Mouse (Mus musculus): ENCODE measurements around the gene Ung. TPM values are rescaled to one million over a fixed set of nuclear protein-coding genes. Genes with fewer than 3 reads are reported as not detected.
A peak's percentile ranks its signal among the peaks of the same experiment; 100 is the strongest.

Ung gene
- polyA plus RNA-seq (2015; fragmentation: Nextera tagmentation; extraction: Ambion mirVana): 14.8 and 17.4 TPM in 2 replicates

DNA sequence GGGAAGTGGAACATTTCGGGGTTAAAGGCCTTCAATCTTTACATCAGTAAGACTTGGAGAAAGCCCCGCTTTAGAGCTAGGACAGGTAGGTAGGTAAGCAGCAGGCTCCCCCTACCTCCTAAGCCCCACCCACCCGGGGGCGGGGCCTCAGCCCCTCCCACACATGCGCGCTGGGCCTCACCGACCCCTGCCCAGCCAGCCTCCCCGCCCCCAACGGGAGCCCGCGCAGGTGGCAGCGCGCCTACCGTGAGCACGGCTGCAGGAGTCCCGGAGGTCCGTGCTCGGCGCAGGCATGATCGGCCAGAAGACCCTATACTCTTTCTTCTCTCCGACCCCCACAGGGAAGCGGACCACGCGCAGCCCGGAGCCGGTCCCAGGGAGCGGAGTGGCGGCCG lies at the start of gene Ung:
Gene Ung (plus strand): TSS at position 176 of the 395 bp plus-strand sequence.
- ATAC-seq: peak; percentile 41
- Histone ChIP-seq H3K27ac (0 out of 2 replicates have a peak within 1 kb of the TSS, but pooled peaks have one; percentile 19), H3K9me3 (no peaks in the 10 kb centered on the region), H3K4me3 (replicated peaks) (peak within 1 kb of the TSS; percentile 88), H3K27me3 (no peaks in the 10 kb centered on the region), H3K36me3 (peaks cover 6% of the 10 kb centered on the region; the same call in 1 of the 2 replicates), H3K4me2 (replicated peaks) (peak within 1 kb of the TSS; percentile 98), H3K9ac (replicated peaks) (peak within 1 kb of the TSS; percentile 70), H3K4me1 (replicated peaks) (peaks cover 26% of the 10 kb centered on the region)
- 1% methylated on average over 29 of the region's 29 CpGs for WGBS

DNA sequence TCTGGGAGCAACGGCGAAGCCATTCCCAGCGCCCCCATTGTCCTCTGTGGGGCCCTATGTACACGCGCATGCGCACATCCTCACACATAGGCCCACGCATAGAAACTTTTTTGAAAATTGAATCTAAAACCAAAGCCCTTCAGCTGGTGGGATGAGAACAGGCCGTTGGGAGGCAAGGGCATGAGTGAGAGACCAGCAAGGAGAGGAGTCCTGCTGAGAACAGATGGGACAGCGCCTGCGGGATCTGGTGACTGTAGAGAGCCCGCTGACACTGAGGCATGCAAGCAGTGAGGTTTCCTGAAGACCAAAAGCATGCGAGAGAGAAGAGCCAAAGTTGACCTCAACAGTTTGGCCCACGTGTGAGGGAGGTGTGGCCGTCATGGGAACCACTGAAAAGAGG lies 44.7 kb upstream of the Ung start:
- no peaks in the 10 kb centered on the region for H3K9me3 ChIP-seq
- WGBS: 80% methylated on average over 14 of the region's 14 CpGs

DNA sequence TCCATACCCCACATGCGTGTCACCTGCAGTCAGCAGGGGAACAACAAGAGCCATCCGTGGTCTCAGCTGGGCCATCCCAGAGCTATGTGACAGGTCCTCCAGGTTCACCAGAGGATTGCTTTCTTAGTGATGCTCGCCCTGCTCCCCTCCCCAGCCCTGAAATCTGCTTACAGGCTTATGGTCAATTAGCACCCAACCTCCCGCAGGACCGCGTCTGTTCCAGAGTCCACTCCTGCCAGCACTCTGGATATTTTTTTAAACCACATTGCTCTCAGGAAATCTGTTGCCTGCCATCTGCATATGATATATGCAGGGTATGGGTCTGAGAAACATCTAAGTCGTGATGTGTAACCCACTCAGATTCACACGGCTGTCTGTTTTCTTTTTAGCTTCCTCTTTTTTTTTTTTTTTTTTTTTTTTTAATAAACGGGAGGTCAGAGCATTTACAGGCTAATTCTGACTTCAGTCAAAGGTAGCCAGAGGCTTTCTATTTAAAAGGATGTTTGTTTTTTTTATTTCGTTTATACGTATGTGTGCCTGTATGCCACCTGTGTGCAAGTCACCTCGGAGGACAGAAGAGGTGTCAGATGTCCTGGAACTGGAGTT lies 42.2 kb upstream of the Ung start:
- 79% methylated on average over 12 of the region's 12 CpGs for WGBS
- Histone ChIP-seq H3K9ac (replicated peaks) (no peak overlapping the region), H3K27me3 (no peaks in the 10 kb centered on the region), H3K27ac (no peak overlapping the region), H3K4me1 (replicated peaks) (peaks cover 28% of the 10 kb centered on the region), H3K36me3 (no peaks in the 10 kb centered on the region), H3K9me3 (no peaks in the 10 kb centered on the region), H3K4me2 (replicated peaks) (no peak overlapping the region), H3K4me3 (replicated peaks) (no peak overlapping the region)
- ATAC-seq: no peak

More for the DNA sequence above, 44.7 kb upstream of the Ung start:
- no peak overlapping the region for H3K27ac ChIP-seq
- H3K36me3 ChIP-seq: no peaks in the 10 kb centered on the region; the same call in 1 of the 2 replicates
- peaks cover 20% of the 10 kb centered on the region for H3K4me1 ChIP-seq (replicated peaks)
- no peak overlapping the region for H3K4me2 ChIP-seq (replicated peaks)
- H3K4me3 ChIP-seq (replicated peaks): no peak overlapping the region
- ATAC-seq: no peak
- no peaks in the 10 kb centered on the region for H3K27me3 ChIP-seq
- no peak overlapping the region for H3K9ac ChIP-seq (replicated peaks)

DNA sequence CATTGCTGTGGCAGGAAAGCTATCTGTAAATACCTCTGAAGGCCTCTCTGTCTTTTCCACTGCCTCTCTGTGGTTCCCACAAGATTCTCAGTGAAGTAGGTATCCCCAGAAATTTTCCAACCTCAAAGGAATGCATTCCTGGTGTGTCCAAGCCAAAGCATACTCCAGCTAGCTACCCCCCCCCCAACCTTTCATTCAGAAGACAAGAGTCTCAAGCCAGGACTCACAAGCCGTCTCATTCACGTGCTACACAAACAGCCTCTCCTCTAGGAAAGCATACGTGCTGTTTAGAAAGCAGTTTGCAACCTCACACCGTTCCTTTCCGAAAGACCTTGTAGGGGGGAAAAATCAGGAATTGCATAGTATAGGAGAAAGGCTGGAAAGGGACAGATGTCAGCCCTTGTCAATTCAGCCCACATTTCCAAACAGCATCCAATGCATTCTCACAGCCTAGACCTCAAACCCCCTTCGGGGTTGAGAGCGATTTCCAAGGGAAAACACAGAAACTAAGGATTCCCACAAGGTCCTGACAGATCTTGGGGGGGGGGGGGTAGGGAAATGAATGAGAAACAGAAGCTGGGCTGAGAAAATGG lies 39.7 kb upstream of the Ung start:
- Histone ChIP-seq H3K4me3 (replicated peaks) (peak overlapping the region; percentile 79), H3K4me2 (replicated peaks) (peak overlapping the region; percentile 64), H3K4me1 (replicated peaks) (peaks cover 28% of the 10 kb centered on the region), H3K36me3 (no peaks in the 10 kb centered on the region), H3K27ac (peak overlapping the region; percentile 96), H3K9ac (replicated peaks) (peak overlapping the region; percentile 95), H3K9me3 (no peaks in the 10 kb centered on the region), H3K27me3 (peaks cover 6% of the 10 kb centered on the region; the same call in 1 of the 2 replicates)
- 12% methylated on average over 7 of the region's 7 CpGs for WGBS
- peak; percentile 51 for ATAC-seq

DNA sequence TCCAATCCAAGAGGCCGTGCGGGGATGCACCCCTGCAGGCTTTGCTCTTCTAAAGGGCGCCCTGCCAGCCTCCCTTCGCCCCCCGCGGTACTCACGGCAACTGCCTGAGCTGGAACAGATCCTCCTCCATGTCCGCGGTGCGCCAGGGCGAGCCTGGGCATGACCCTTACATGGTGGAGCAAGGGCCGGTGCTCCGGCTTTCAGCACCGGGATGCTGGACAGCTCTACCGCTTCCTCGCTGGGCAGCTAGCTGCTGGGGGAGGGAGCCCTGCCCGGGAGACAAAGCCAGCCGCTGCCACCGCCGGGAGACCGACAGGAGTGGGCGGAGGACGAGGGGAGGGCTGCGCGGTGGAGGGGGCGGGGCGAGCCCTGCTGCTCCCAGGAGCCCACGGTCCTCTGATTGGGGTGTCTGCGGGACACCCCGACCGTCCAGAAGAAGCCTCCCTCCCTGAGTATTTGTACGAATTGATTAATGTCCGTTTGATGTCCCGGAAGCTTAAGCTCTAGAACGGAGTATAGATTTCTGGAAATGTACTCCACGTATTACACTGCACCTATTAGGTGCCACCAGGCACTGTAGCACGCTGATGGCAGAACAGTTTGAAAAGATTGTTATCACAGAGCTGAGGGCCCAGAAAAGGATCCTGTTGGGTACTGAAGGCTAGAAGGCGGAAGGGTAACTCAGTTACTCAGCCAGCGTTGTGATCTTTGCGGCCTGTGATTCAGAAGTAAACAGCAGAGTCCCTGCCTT lies 39.0 kb upstream of the Ung start, which contains the start of gene Svop:
Gene Svop (minus strand): TSS at position 514 of the 751 bp plus-strand sequence.
- Histone ChIP-seq H3K4me3 (replicated peaks) (peak within 1 kb of the TSS; percentile 79), H3K9me3 (no peaks in the 10 kb centered on the region), H3K36me3 (no peaks in the 10 kb centered on the region), H3K27me3 (peaks cover 6% of the 10 kb centered on the region; the same call in 1 of the 2 replicates), H3K4me2 (replicated peaks) (peak within 1 kb of the TSS; percentile 64), H3K4me1 (replicated peaks) (peaks cover 28% of the 10 kb centered on the region), H3K27ac (peak within 1 kb of the TSS; percentile 96), H3K9ac (replicated peaks) (peak within 1 kb of the TSS; percentile 95)
- peak; percentile 88 for ATAC-seq
- WGBS: 3% methylated on average over 40 of the region's 40 CpGs

DNA sequence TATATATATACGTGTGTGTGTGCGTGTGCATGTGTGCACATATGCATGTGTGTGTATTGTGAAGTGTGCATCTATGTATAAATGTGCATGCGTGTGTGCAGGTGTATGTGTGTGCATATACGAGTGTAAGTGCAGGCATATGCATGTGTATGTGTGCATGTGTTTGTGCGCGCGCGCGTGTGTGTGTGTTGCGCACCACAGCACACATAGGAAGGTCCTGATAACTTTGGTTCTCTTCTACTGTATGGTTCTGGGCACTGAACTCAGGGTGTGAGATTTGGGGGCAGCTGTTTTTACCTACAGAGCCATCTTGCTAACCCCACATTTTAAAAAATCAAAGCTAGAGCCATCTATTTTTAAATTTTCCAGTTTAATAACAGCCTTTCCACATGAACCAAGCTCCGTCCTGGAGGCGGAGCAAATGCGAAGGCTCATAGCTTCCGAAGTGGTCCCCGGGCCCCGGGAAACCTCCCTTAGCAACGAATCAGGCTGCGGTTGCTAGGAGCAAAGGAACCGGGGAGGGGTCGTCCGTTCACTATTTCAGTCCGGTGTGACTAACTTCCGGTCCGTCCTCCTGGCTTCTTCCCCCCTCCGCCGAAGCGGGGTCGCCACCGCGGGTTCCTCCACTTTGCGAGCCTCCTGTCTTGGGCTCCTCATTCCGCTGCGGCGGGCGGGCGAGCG lies 30.3 kb upstream of the Ung start:
- Histone ChIP-seq H3K27me3 (no peaks in the 10 kb centered on the region), H3K9me3 (no peaks in the 10 kb centered on the region), H3K27ac (peak overlapping the region; percentile 74), H3K4me1 (replicated peaks) (peaks cover 20% of the 10 kb centered on the region), H3K36me3 (peaks cover 23% of the 10 kb centered on the region), H3K9ac (replicated peaks) (peak overlapping the region; percentile 95), H3K4me2 (replicated peaks) (peak overlapping the region; percentile 99), H3K4me3 (replicated peaks) (peak overlapping the region; percentile 97)
- ATAC-seq: peak; percentile 92
- WGBS: 8% methylated on average over 37 of the region's 37 CpGs

DNA sequence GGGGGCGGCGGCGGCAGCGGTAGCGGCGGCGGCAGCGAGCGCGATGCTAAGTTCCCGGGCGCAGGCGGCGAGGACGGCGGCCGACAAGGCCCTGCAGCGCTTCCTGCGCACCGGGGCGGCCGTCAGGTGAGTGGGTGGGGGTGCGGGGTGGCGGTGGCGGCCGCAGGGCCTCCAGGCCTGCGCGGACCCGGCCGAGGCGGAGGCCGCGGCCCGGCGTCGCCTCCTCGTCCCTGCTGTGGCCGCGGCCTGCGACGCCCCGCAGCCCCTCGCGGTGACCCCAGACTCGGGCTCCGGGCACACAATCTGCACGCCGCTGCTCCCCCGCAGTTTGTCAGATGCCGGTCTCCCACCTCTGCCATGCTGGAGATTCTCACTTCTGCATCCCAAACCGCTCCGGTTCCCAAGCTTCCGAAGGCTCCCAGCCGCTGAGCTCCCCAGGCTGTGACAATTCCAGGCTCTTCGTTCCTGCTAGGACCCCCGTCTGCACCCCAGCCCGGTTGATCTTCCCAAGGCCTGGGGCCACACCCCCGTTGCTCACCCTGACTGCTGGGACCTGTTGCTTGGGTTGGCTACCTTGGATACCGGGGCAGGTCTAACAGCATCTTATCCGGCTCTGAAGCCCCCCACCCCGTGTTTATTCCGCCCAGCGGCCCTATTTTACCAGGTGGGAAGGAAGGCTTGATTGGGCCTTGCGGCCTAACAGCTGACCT lies 29.6 kb upstream of the Ung start:
- H3K4me3 ChIP-seq (replicated peaks): peak overlapping the region; percentile 97
- peak overlapping the region; percentile 99 for H3K4me2 ChIP-seq (replicated peaks)
- ATAC-seq: peak; percentile 75
- H3K9ac ChIP-seq (replicated peaks): peak overlapping the region; percentile 95
- WGBS: 3% methylated on average over 57 of the region's 64 CpGs
- H3K36me3 ChIP-seq: peaks cover 30% of the 10 kb centered on the region
- H3K4me1 ChIP-seq (replicated peaks): peaks cover 20% of the 10 kb centered on the region
- H3K27me3 ChIP-seq: no peaks in the 10 kb centered on the region
- no peaks in the 10 kb centered on the region for H3K9me3 ChIP-seq
- H3K27ac ChIP-seq: peak overlapping the region; percentile 74

DNA sequence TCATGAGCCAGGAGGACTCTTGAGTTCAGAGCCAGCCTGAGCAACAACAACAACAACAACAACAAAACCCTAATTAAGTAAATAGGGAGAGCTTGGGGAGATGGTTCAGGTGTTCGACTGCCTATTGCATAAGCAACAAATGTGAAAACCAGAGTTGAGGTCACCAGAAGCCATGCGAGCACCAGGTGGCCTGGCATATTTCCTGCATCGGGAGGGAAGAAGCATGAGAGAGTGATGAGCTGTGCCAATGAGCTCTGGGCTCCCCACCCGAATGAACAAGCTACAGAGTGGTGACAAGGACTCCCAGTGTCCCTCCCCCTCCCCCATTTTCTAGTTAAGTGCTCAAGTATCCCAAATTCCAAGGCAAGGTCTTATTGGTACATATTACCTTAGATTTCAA lies 28.3 kb upstream of the Ung start:
- H3K27me3 ChIP-seq: no peaks in the 10 kb centered on the region
- peaks cover 20% of the 10 kb centered on the region for H3K4me1 ChIP-seq (replicated peaks)
- WGBS: 84% methylated on average over 4 of the region's 4 CpGs
- H3K4me3 ChIP-seq (replicated peaks): no peak overlapping the region
- H3K4me2 ChIP-seq (replicated peaks): no peak overlapping the region
- peaks cover 43% of the 10 kb centered on the region for H3K36me3 ChIP-seq
- H3K27ac ChIP-seq: no peak overlapping the region
- no peaks in the 10 kb centered on the region for H3K9me3 ChIP-seq
- no peak overlapping the region for H3K9ac ChIP-seq (replicated peaks)
- ATAC-seq: no peak

DNA sequence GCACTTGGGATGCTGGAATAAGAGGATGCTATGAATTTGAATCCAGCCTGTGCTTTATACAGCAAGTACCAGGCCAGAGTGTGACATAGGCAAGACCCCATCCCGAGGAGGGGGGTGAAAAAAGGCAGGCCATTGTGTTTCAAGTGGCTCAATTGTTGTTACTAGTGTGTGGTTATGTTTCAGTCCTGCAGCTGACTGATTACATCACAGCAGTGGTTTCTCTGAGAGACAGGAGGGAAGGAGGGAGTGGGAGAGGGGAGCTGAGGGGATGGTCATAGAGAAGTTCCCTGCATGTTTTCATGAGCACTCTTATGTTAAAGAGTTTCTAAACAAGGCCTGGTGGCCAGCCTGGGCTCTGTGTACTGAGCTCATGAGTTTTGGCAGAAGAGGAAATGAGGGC lies 27.4 kb upstream of the Ung start:
- Histone ChIP-seq H3K4me3 (replicated peaks) (no peak overlapping the region), H3K27ac (no peak overlapping the region), H3K9me3 (no peaks in the 10 kb centered on the region), H3K36me3 (peaks cover 52% of the 10 kb centered on the region), H3K4me1 (replicated peaks) (peaks cover 20% of the 10 kb centered on the region), H3K27me3 (no peaks in the 10 kb centered on the region), H3K9ac (replicated peaks) (no peak overlapping the region), H3K4me2 (replicated peaks) (no peak overlapping the region)
- whole genome bisulfite sequencing: 96% methylated on average over 1 of the region's 1 CpGs
- no peak for ATAC-seq

DNA sequence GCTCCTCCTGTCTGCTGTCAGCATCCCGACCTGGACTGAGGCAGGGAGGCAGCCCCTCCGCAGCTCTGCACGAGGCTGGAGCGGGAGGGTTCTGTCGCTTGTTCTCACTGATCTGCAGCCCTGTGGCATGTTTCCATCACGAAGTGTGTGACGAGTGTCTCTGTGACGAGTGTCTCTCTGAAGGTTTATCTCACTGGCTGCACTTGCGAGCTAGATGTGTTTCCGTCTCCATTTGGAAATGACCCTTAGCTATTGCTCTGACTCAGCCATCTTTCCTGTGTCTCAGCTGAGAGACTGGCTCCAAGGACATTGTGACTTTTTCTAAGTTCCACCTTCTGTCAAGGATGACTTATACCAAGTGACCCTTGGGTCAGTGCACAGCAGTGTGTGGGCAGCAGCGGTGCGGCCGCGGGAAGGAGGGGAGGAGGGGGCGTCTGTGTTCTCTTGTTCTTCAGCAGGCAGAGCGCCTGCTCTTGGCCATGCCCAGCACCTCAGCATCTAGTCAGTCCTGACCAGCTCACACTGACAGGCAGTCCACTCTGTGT lies 23.7 kb upstream of the Ung start:
- Histone ChIP-seq H3K4me1 (replicated peaks) (peaks cover 6% of the 10 kb centered on the region), H3K9me3 (no peaks in the 10 kb centered on the region), H3K4me3 (replicated peaks) (no peak overlapping the region), H3K4me2 (replicated peaks) (no peak overlapping the region), H3K9ac (replicated peaks) (no peak overlapping the region), H3K27ac (no peak overlapping the region), H3K36me3 (peaks cover 89% of the 10 kb centered on the region), H3K27me3 (no peaks in the 10 kb centered on the region)
- ATAC-seq: no peak
- 88% methylated on average over 16 of the region's 16 CpGs for WGBS

DNA sequence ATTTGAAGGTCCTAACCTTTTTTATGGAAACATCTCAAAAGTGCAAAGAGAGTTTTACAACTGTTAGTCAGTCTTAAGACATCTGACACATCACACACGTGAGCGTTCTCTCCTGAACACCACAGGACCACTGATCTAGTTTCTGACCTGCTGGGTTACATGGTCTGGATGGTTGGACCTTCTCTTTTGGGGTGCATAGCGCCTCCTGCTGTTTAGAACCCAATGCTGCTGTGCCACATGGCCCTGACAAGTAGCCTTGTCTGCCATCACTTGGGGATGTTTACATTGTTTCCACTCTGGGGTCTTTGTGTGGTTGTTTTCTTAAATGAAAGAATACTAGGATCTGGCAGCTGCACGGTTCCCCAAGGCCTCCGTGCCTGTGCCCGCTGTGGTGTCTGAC lies 16.9 kb upstream of the Ung start:
- Histone ChIP-seq H3K9me3 (no peaks in the 10 kb centered on the region), H3K4me1 (replicated peaks) (no peaks in the 10 kb centered on the region), H3K4me3 (replicated peaks) (no peak overlapping the region), H3K27ac (no peak overlapping the region), H3K9ac (replicated peaks) (no peak overlapping the region), H3K36me3 (peaks cover 95% of the 10 kb centered on the region), H3K4me2 (replicated peaks) (no peak overlapping the region), H3K27me3 (no peaks in the 10 kb centered on the region)
- no peak for ATAC-seq
- WGBS: 89% methylated on average over 6 of the region's 6 CpGs

Measured in midbrain, embryonic 13.5 days (tissue).